Mouse (Mus musculus) layer of hippocampus, adult 9-11 months (tissue): Measurements from ENCODE around the gene Map3k13.
"Not testable (repeated sequence)": the region's sequence is repeated elsewhere in the genome, so short reads cannot be mapped to it uniquely, and the experiment has no call there.

Experiments used
- DNase-seq: peaks from one replicate; pipeline ENCODE4 v3.0.0; 2022

Gene Map3k13

DNA sequence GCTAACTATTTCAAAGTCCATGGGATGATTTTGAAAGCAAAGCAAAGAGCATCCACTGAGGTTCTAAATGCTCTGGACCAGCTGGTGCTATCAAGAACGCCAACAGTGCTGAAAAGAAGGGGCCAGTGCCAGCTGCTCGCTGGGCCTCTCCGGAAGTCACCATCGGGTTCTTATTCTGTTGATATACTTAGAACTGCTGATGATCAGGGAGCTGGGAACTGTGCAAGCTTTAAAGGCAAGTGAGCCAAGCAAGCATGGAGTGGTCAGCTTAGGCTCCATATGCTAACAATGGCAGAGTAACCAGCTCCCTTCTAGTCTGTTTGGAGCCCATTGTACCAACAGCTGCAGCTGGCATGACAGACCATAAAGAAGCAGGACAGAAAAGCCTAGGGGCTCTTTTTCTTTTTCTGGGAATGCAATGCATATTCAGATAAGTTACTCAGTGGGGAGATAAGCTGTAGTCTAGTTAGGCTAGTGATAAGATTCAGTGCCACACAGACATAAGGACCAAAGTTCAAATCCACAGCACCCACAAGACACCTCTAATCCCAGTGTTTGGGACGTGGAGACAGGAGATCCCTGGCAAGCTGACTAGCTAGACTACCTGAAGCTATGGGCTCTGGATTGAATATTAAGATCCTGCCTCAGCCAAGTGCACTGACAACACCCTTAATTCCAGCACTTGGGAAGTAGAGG is 60.6 kb downstream of the Map3k13 start:
- peak; percentile 57 for DNase-seq

DNA sequence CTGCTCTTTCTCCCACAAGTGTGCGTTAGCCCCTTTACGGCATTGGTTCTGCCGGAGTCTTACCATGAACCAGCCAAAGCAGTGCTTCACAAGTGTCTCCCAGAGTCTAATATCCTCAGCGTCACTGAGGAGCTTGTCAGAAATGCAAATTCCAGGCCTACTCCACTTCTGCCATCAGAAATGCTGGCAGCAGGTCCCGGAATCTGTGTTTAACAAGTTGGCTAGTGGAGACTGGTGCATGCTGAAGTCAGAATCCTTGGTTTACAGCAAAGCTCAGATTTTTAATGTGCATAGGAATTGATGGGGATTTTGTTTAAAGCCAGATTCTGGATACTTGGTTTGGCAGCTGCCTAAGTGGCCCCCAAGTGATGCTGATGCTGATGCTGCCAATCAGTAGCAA is 62.0 kb downstream of the Map3k13 start:
- DNase-seq, result peak; percentile 64

DNA sequence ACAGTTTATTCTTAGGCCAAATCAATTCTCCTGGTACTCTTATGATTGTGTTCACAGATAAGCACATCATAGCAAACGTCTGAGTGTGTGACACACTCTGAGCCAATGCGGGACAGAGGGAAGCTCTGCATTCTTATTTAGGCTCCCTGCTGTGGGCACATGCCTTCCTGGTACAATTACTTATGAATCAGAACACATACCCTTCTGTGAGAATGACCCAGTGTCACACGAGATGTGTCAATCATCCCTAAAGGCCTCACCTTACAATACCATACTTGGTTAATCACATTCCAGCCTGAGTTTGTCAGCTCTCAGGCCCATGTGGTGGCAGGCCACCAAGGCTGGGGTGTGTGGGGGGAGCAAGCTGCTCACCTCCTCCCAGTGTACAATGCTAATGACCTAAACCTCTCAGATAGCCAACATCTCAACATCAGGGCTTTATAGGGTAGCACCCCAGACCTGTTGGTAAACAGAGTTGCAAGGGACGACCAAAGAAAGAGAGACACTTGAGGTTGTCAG is 63.0 kb downstream of the Map3k13 start:
- DNase-seq, result no peak

DNA sequence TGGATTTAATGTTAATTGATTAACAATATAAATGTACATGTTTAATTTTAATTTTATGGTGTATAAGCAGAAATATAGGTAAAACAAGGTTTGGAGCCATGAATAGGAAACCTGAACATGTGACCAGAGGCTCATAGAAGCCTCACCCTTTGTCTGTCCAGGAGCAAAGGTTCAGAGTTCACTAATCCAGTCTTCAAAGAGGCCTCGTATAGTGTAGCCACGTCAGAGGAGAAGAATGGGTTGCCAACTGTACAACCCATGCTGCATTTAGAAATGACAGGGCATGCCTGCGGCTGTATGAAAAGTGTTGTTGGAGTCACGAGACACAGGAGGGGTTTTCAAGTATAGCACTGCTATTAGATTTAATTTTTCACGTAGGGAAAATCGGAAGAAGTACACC is 64.0 kb downstream of the Map3k13 start:
- DNase-seq, result no peak

DNA sequence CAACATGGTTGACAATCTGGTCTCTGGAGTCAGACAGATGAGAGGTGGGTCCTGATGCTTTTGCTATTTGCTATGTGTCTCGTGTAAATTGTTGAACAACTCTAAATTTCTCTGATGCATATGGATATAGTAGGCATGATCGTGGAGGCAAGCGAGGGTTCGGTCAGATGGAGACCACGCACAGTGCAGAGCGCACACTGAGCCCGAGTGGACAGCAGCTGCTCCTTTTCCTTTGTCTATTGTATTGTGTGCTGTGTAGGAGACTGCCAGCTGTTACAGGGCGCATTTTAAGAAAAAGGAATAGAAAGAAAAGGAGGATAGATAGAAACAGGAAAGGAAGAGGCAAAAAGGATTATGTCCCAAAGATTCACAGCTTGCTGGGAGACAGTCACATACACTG is 64.7 kb downstream of the Map3k13 start:
- DNase-seq, result no peak

DNA sequence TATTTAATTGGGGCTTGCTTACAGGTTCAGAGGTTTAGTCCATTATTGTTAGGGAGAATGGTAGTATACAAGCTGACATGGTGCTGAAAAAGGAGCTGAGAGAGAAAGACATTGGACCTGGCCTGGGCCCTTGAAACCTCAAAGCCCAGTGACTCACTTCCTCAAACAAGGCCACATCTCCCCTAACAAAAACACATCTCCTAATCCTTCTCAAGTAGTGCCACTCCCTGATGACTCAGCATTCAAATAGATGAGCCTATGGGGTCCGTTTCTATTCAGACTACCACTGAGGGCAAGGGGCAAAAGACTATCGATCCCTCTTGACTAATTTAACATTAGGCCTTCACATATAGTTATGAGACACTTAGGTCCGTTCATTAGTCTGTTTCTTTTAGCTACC is 68.3 kb downstream of the Map3k13 start:
- DNase-seq, result no peak

DNA sequence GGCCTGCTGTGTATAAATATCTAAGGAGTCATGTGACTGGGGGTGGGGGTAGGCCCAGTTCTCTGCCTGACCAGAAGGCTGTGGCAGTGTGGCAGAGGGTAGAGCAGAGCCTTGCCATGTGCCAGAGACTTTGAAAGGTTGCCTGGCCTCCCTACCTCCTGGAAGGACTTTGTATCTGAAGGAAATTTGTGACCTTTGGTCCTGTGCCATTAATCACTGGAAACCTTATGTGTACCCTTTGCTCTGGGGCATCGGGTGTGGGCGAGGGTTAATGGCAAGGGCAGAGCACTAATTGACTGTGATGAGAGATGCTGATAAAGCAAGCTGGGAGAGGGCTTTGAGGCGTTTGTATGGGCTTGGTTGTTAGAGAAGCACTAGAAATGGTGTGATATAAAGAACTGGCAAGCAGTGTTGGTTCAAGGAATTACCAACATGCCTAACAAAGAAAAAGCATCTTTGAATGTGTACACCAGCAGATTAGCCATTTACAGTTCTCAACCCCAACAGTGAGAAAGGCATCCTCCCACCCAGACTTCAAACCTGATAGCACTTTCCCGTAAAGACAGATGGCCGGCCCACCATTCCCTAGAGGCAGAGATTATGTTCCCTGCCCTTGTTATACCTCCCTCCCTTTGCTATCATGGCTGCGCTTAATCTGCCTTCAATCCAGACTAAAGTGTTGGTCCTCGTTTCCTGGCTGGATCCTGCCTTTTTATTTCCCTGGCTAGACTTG is 71.3 kb downstream of the Map3k13 start:
- peak; percentile 32 for DNase-seq

DNA sequence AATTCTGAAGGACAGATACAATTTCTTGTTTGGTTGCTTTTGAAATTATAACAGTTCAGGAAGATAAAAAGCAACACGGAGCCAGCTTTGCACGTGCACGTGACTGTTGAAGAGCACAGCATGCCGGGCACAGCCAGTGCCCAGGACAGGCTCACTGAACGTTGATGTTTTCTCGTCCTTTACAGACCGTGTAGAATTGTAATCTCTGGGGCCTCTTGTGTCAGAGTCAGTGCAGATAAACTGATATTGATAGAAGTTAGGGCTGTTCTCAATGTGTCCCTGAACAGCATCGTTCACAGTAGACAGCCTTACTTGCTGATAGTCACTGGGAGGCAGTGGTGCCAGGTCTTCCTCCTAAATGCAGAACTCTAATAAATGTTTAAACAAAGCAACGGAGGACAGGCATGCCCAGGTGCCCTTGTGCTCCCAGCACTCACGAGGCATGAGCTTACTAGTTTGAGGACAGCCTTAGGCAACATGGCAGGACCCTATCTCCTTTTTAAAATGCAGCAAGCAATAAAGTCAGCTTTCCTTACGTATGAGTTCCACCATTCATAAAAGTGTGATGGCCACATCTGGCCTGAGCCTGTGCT is 71.9 kb downstream of the Map3k13 start:
- DNase-seq, result no peak

DNA sequence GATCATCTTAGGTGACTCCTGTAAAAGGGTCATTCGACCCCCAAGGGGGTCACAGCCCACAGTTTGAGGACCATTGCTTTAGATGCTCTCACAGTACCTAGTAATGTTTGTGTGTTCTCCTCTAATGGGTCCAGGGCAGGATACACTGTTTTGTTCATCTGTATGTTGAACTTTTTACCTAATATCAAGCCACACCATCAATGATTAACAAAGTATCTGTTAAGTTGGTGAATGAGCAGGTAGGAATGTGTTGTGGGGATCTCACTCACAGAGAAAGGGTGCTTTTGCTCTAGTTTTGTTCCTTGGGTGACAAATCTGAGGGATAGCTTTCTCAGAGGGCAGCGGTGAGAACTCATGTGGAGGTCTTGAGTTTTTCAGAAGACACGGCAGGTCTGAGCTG is 73.6 kb downstream of the Map3k13 start:
- DNase-seq, result no peak

DNA sequence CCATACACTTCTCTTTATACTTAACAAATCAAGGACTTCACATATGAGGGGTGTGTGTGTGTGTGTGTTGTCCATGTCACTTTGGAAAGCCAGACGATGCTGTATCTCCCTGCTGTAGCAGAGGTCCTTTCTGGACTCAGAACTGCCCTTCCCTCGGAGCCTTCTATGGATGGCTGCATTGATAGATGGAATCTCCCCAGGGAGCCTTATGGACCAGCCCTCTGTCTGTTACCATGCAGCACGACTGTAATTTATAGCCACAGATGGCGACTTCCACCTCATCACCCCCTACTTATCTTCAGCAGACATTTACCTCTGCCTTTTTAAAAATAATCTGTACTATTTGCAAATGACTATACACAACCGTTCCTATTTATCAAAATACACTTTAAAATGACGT is 74.5 kb downstream of the Map3k13 start:
- DNase-seq, result no peak

DNA sequence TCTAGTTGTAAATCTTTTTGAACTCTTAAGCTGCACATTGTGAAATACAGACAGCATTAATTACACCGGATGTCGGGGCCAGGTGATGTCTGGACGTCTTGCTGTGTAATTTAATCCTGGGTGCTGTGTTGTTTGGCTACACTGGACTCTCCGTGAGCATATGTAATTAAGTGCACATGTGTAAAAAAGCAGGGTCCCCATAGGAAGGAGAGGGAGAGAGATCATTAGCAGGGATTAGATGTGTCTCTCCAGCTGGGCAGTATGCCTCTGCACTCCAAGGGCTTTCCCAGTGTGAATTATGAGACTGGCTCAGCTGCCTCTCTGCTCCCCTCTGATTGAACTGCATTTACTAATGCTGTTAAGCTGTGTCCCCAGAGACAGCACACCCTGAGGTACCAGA is 75.7 kb downstream of the Map3k13 start:
- no peak for DNase-seq

DNA sequence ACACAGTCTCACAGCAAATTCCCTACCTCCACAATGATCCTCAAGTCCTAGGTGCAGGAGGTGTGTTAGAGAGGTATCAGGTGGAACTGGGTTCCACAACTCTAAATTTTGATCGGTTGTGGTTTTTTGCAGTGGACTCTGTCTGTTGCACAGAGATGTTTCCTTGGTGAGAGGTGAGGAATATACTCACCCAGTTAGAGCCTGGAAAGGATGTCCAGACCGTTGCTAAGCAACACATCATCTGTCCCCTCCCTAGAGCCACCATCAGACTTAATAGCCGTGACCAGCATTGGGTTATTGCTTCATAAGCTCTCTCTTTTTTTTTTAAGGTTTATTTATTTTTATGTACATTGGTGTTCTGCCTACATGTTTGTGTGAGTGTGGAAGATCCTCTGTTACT is 83.6 kb downstream of the Map3k13 start:
- no peak for DNase-seq

DNA sequence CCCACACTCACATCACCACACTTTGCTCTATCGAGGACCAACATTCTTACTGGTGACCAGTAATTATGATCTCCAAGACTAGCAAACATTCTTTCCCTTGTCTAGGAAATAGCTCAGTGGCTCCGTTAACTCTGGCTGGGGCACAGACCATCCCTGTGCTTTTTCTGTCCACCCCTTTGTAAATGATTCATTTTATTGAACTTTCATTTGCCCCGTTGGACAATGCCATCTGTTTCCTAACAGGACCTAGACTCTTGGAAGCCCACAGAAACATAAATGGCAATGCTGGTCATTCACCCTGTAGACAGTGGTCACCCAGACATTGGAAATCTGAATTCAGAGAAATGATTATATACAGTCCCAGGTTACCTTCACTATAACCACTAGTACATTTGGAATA is 84.7 kb downstream of the Map3k13 start:
- DNase-seq, result no peak

DNA sequence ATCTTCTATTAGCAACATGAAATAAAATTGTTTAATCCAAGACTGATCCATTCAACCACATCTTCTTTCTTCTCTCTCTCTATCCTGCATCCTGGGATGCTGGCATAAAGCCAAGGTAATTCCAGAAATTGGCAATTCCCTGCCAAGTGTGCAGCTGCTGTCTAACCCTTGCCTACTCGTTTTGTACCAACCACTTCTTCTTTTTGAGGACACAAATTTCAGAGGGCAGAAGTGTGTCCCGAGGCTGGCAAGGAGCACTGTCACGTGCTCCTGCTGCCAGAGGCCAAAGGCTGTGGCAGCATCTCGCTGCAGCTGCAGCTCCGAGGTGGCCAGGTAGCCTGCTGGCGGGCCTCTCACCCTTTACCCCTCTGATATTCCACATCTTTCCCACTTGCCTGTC is 87.0 kb downstream of the Map3k13 start:
- peak; percentile 21 for DNase-seq

DNA sequence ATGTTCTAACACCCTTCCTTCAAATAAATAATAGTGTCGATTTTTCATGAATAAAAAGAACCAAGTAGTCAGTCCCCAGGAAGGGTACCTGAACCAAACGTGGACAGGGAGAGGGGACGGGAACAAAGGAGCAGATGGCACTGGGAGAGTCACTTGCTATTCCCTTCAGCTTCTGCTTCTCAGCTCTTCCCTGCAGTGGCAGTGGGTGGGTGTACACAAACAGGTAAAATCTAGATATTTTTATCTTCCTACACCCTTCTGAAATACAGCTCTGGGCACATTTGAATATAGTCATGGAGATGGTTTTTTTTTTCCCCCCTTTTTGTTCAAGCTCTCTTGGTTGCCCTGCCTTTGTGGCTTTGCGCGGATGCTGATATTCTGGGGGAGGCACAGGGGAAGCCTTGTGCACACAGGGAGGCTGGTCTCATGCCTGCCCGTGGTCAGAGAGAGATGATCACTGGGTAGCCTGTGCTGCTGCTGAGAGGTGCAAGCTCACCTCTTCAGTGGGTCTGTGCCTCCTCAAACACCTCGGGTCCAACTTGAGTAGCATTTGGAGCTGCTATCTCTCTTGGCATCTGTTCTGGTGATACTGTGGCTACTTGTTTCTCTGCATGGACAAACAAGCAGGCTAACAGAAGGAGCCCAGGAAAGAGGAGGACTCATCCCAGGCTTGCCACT is 87.6 kb downstream of the Map3k13 start:
- DNase-seq, result no peak

DNA sequence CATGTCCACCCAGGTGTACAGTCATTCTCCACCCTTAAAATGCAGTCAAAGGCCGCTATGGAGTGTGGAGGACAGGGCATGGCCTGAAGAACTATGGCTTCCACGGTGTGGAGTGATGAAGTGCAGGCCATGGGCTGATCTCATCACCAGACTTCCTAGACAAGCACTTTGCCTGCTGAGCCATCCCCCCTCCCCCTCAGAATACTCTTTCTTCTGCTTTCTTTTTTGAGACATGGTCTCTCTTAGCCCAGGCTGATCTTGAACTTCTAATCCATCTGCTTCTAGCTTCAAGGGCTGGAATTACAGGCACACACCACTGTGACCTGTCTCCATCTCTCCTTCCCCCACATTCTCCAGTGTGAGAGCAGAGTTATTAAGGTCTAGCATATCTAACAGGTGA is 93.5 kb downstream of the Map3k13 start:
- no peak for DNase-seq

DNA sequence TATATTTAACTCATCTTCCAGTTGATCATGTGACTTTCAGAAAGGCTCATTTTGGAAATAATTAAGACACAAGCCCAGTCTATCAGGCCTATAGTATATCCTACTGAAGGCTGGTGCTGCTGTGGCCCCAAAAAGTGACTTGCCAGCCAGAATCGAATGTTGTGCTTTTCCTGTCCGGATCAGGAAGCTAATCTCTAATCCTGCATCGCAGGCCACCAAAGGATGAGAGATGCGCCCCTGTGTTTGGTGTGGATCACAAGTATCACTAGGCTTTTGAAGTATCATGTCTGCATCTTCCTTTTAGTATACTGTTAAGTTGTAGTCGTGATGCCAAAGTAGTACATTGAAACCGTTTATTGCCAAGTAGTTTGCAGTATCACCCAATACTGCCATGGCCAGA is 99.7 kb downstream of the Map3k13 start:
- DNase-seq, result no peak

DNA sequence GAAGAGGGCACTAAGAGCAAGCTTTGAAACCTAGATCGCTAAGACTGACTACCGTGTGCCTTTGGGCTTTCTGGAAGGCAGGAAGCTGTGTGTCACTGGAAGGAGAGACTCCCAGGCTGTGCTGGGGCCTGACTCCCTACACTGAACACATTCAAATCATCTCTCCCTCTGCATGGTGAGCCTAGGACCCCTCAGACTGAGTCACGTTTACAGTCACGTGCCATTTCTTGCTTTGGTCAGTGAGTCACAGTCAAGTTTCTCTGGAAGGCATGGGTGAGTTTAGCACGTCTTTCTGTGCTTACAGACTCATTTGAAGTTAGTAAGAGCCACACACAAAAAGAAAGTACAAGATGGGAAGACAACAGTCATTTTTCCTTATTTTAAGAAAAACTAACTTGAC is 107.1 kb downstream of the Map3k13 start:
- DNase-seq, result no peak

DNA sequence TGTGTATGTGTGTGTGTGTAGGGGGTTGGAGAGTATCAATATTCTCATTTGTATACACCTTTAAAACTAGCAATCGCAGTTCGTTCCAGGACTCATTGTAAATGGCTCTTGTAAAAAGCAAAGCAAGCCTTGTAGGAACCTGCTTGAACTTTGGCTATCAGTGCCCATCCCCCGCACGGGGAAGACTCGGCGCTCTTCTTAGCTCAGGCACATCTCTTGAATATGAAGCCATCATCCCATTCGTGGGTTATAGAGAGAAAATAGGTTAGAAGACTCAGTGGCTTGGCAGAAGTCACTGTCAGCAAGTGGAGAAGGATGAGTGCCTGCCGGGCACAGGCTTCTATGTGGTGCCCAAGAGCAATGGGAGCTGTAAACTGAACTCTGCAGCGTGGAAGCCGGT is 110.5 kb downstream of the Map3k13 start:
- no peak for DNase-seq

DNA sequence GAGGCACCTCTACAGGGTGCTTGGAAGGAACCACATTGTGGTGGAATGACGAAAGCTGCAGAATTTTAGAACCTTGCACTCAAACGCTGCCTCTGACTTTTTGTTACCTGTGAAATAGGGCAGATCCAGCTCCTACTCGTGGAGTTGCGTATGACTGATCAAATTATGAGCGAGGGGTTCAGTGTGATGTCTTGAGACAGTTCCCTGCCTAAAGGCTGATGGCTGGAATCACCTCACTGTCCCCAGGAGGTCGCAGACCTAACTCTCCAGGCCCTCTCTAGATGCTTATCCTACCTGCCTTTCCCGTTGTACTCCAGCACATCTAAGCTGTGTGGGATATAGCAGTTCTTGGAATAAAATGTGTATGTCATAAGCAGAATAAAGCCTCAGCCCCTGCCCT is 111.8 kb downstream of the Map3k13 start:
- no peak for DNase-seq

DNA sequence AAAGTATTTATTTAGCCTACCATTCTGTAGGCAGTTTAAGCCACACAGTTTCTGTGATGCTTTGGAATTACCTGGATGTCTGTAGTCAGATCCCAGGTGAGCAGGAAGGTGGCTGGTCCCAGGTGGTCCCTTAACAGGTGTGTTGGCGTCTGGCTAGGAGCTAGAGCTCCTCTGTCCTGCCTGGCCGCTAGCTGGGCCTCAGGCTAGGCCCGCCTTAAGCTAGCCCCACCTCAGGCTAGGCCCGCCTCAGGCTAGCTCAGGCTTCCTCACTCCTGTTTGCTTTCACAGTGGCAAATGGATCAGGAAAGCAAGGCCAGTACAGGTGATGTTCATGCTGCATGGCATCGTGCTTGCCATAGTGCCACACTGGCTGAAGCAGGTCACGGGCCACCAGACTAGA is 112.8 kb downstream of the Map3k13 start:
- DNase-seq, result no peak

DNA sequence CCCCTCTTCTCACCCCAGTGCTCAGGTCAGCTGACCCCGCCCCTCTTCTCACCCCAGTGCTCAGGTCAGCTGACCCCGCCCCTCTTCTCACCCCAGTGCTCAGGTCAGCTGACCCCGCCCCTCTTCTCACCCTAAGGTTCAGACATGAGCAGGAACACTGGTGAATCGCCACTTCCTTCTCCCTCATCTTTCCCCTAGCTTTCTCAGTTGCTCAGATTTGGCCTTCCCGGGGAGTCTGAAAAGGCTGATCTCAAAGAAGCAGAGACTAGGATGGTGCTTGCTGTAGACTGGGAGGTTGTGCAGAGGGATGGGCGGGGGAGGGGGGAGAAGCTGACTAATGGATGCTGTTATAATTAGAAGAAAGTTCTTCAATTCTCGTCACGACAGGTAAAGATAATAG is 114.8 kb downstream of the Map3k13 start:
- DNase-seq, result not testable (repeated sequence)

DNA sequence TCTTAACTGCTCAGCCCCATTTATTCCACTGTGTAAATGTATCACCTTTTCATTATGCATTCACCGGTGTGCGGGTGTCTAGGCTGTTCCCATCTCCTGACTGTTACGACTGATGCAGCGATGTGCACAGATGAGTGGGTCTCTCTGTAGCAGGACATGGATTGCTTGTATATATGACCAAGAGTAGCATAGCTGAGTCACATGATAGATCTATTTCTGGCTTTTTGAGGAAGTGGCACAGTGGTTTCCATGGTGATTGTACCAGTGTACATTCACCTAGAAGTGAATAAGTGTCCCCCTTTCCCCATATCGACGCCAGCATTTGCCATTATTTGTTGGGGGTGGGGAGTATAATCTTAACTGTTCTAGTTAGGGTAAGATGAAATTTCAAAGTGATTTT is 119.2 kb downstream of the Map3k13 start:
- DNase-seq, result peak; percentile 22

DNA sequence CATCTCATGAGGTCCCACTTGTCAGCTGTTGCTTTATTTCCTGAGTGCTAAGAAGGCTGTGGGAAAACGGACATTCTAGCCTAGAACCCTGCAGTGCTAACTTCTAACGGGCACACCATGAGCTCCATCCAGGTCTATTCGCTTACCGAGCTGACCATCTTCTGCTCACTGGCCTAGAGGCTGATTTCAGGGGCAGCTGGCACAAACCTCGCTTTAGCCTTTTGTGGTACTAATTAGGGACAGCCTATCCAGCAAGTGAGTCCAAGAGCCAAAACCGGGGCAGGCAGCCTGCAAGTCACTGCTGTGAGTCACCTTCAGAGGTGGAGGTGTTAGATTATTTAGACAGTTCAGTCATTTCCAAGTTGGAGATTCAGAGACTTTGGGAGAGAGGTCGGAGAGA is 122.5 kb downstream of the Map3k13 start:
- no peak for DNase-seq
